Mouse (Mus musculus) kidney, embryonic 14.5 days (tissue): ENCODE measurements around the gene Tet3. TPM values are rescaled to one million over a fixed set of nuclear protein-coding genes. Genes with fewer than 3 reads are reported as not detected.
"Not testable (repeated sequence)": the region's sequence is repeated elsewhere in the genome, so short reads cannot be mapped to it uniquely, and the experiment has no call there.

Experiments
- ATAC-seq: fragments of 200-750 bp; cut with Nextera tagmentation; 2 replicates; pipeline ENCODE4 v1.8.0; 2017; ENCODE audit warnings: moderate number of reproducible peaks, mild to moderate bottlenecking, moderate TSS enrichment, moderate library complexity; ENCODE audit not compliant: low FRiP score, low TSS enrichment
- H3K27ac ChIP-seq: fragments of 300-500 bp; sonication (generic); 2 replicates; pipeline ENCODE4 v1.5.1; 2014; ENCODE audit warnings: low read depth, mild to moderate bottlenecking, low read length, moderate library complexity, mixed read lengths
- H3K27me3 ChIP-seq: fragments of 300-500 bp; sonication (generic); 2 replicates; pipeline ENCODE4 v1.6.1; 2014; ENCODE audit warnings: mild to moderate bottlenecking, low read length; ENCODE audit not compliant: control insufficient read depth, insufficient read depth
- H3K36me3 ChIP-seq: fragments of 300-500 bp; sonication (generic); 2 replicates; pipeline ENCODE4 v1.6.1; 2014; ENCODE audit warnings: low read length, mixed read lengths; ENCODE audit not compliant: control insufficient read depth, insufficient read depth
- H3K4me1 ChIP-seq: fragments of 300-500 bp; sonication (generic); 2 replicates; pipeline ENCODE4 v1.6.1; 2014; ENCODE audit warnings: low read length, mixed read lengths; ENCODE audit not compliant: control insufficient read depth, insufficient read depth
- H3K4me2 ChIP-seq: fragments of 300-500 bp; sonication (generic); replicated peaks from 2 replicates; pipeline ENCODE4 v1.6.1; 2014; ENCODE audit warnings: low read depth, mild to moderate bottlenecking, low read length
- H3K4me3 ChIP-seq: fragments of 300-500 bp; sonication (generic); 2 replicates; pipeline ENCODE4 v1.5.1; 2014; ENCODE audit warnings: mild to moderate bottlenecking, low read length
- H3K9ac ChIP-seq: fragments of 300-500 bp; sonication (generic); 2 replicates; pipeline ENCODE4 v1.6.1; 2014; ENCODE audit warnings: low read depth, mild to moderate bottlenecking, low read length, moderate library complexity
- H3K9me3 ChIP-seq: fragments of 300-500 bp; sonication (generic); 2 replicates; pipeline ENCODE4 v1.6.1; 2016; ENCODE audit warnings: low read length; ENCODE audit not compliant: control insufficient read depth
- WGBS: fragments of 180-500 bp; shearing (Covaris S2); extraction: QIAGEN DNeasy Blood & Tissue Kit; methylation state at CpG from one replicate; pipeline ENCODE4 v1.1.7; 2014; 5-methylcytosine and 5-hydroxymethylcytosine counted together
- polyA plus RNA-seq: library from polyadenylated mRNA; unstranded; fragments of >200 nt; fragmentation: Nextera tagmentation; extraction: Ambion mirVana; gene quantifications from 2 replicates; pipeline ENCODE4 v1.2.1, GENCODE M21; 2014

The Tet3 gene
- polyA plus RNA-seq, 1 experiment from 2014 or later = 48.6 TPM

- Histone ChIP-seq H3K4me3 (peak overlapping the region; percentile 89), H3K9ac (peak overlapping the region; percentile 86), H3K36me3 (peaks cover 13% of the 10 kb centered on the region; the same call in 1 of the 2 replicates), H3K4me2 (peak overlapping the region; percentile 80), H3K9me3 (no peaks in the 10 kb centered on the region), H3K27me3 (no peaks in the 10 kb centered on the region), H3K4me1 (peaks cover 7% of the 10 kb centered on the region; the same call in 1 of the 2 replicates), H3K27ac (no peak overlapping the region)
- peak; percentile 96 for ATAC-seq
- under 1% methylated on average over 53 of the region's 53 CpGs for WGBS
These were observed 109.5 kb downstream of the Tet3 start for GRCm38 (mm10) chr6:83349274-83349958.

GRCm38 (mm10) chr6:83348873-83349272, 110.0 kb downstream of the Tet3 start, which contains the start of gene Bola3:
Gene Bola3 (plus strand): TSS chr6:83349147.
- peak within 1 kb of the TSS; percentile 80 for H3K4me2 ChIP-seq
- H3K9me3 ChIP-seq = no peaks in the 10 kb centered on the region
- no peak within 1 kb of the TSS for H3K27ac ChIP-seq
- peak within 1 kb of the TSS; percentile 86 for H3K9ac ChIP-seq
- H3K36me3 ChIP-seq = peaks cover 9% of the 10 kb centered on the region; the same call in 1 of the 2 replicates
- peak; percentile 63 for ATAC-seq
- WGBS = 29% methylated on average over 6 of the region's 6 CpGs
- H3K4me3 ChIP-seq = peak within 1 kb of the TSS; percentile 89
- peaks cover 7% of the 10 kb centered on the region; the same call in 1 of the 2 replicates for H3K4me1 ChIP-seq
- no peaks in the 10 kb centered on the region for H3K27me3 ChIP-seq

- 92% methylated on average over 3 of the region's 3 CpGs for WGBS
- Histone ChIP-seq H3K4me2 (no peak overlapping the region), H3K27ac (no peak overlapping the region), H3K36me3 (peaks cover 4% of the 10 kb centered on the region), H3K9ac (no peak overlapping the region), H3K4me3 (no peak overlapping the region), H3K4me1 (peaks cover 7% of the 10 kb centered on the region; the same call in 1 of the 2 replicates), H3K27me3 (no peaks in the 10 kb centered on the region), H3K9me3 (no peaks in the 10 kb centered on the region)
- no peak for ATAC-seq
These were observed 111.0 kb downstream of the Tet3 start for GRCm38 (mm10) chr6:83347916-83348315.

GRCm38 (mm10) chr6:83345285-83345684, 113.6 kb downstream of the Tet3 start:
- H3K4me3 ChIP-seq, H3K9ac ChIP-seq, ATAC-seq, H3K27me3 ChIP-seq, H3K9me3 ChIP-seq, H3K4me1 ChIP-seq, H3K27ac ChIP-seq, H3K4me2 ChIP-seq: not testable (repeated sequence)
- peaks cover 30% of the 10 kb centered on the region for H3K36me3 ChIP-seq
- WGBS = 91% methylated on average over 8 of the region's 8 CpGs

GRCm38 (mm10) chr6:83342957-83343356, 115.9 kb downstream of the Tet3 start:
- 94% methylated on average over 2 of the region's 2 CpGs for WGBS

GRCm38 (mm10) chr6:83341387-83341786, 117.5 kb downstream of the Tet3 start:
- Histone ChIP-seq H3K9ac (no peak overlapping the region), H3K9me3 (no peaks in the 10 kb centered on the region), H3K27me3 (no peaks in the 10 kb centered on the region), H3K4me2 (no peak overlapping the region), H3K36me3 (peaks cover 61% of the 10 kb centered on the region), H3K4me3 (no peak overlapping the region), H3K27ac (no peak overlapping the region), H3K4me1 (no peaks in the 10 kb centered on the region)
- no peak for ATAC-seq
- WGBS = 79% methylated on average over 3 of the region's 3 CpGs

More at GRCm38 (mm10) chr6:83342957-83343356, 115.9 kb downstream of the Tet3 start:
- Histone ChIP-seq H3K4me2 (no peak overlapping the region), H3K27ac (no peak overlapping the region), H3K4me3 (no peak overlapping the region), H3K4me1 (no peaks in the 10 kb centered on the region), H3K9ac (no peak overlapping the region), H3K27me3 (no peaks in the 10 kb centered on the region), H3K9me3 (no peaks in the 10 kb centered on the region), H3K36me3 (peaks cover 52% of the 10 kb centered on the region)
- no peak for ATAC-seq

- Histone ChIP-seq H3K27ac (no peak overlapping the region), H3K9ac (no peak overlapping the region), H3K4me1 (peaks cover 7% of the 10 kb centered on the region), H3K4me3 (no peak overlapping the region), H3K9me3 (no peaks in the 10 kb centered on the region), H3K4me2 (no peak overlapping the region), H3K27me3 (no peaks in the 10 kb centered on the region), H3K36me3 (peaks cover 34% of the 10 kb centered on the region)
- no peak for ATAC-seq
- WGBS = 87% methylated on average over 3 of the region's 3 CpGs
These were observed 131.2 kb downstream of the Tet3 start for GRCm38 (mm10) chr6:83327591-83328190.

- peak overlapping the region; percentile 55 for H3K4me2 ChIP-seq
- no peak for ATAC-seq
- no peaks in the 10 kb centered on the region for H3K27me3 ChIP-seq
- WGBS = 53% methylated on average over 6 of the region's 6 CpGs
- no peak overlapping the region for H3K27ac ChIP-seq
- peaks cover 7% of the 10 kb centered on the region for H3K4me1 ChIP-seq
- peak overlapping the region; percentile 70 for H3K4me3 ChIP-seq
- H3K9ac ChIP-seq = peak overlapping the region; percentile 88; the same call in 1 of the 2 replicates
- no peaks in the 10 kb centered on the region for H3K9me3 ChIP-seq
- peaks cover 26% of the 10 kb centered on the region for H3K36me3 ChIP-seq
These were observed 132.1 kb downstream of the Tet3 start for GRCm38 (mm10) chr6:83326761-83327160.

GRCm38 (mm10) chr6:83326394-83326736, 132.5 kb downstream of the Tet3 start:
- Histone ChIP-seq H3K4me1 (peaks cover 7% of the 10 kb centered on the region), H3K4me3 (peak overlapping the region; percentile 70), H3K4me2 (peak overlapping the region; percentile 55), H3K27me3 (no peaks in the 10 kb centered on the region), H3K27ac (peak overlapping the region; percentile 92), H3K9ac (peak overlapping the region; percentile 88), H3K36me3 (peaks cover 22% of the 10 kb centered on the region), H3K9me3 (no peaks in the 10 kb centered on the region)
- no peak; the same call in 1 of the 2 replicates for ATAC-seq
- 5% methylated on average over 6 of the region's 6 CpGs for WGBS
